Comparison of ENCODE assay signal across 8 mouse cellular contexts in the genomic region with DNA sequence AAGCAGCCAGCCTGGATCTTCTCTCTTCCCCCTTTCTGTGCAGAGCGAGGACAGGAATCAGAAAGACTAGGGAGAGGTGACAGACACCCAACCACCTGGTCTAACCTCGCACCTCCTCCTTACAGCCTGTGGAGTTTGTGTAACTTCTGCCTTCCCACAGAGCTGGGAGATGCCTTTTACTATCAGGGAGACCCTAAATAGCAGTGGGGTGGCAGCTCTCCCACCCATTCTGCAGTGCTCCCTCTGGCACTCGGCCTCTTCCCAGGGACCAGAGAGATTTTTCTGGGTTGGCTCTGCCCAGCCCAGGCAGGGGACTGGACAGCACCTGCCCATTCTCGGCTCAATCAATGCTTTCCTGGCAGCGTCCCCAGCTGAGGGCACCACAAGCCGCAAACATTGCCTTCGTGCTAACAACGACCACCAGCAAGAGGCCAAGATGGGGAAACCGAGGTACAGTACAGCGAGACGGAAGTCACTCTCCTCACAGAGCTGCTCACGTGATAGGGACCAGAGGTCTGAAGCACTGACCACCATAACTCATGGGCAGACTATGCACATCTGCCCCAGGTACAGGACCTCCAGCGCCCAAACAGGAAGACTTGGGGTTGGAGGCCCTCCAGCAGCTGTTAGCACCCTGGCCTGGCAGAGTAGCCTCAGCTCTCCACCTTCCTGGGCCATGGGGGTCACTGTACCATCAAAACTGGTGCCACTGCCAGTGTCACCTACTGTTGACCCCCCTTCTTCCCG. TPM values are rescaled to one million over a fixed set of nuclear protein-coding genes. Genes with fewer than 3 reads are reported as not detected.
DNase-seq lines count a peak whose midpoint lies in the region; ATAC-seq and TF ChIP-seq lines count a peak whose summit lies in the region.

No protein-coding gene starts in this region.

- H3K4me3 ChIP-seq in forebrain, postnatal 0 days (ENCODE audit: low read depth, low read length), result peak overlapping the region; percentile 36; the same call in 1 of the 2 replicates
- H3K4me3 ChIP-seq in limb, embryonic 15.5 days, result peak overlapping the region; percentile 45
- peak overlapping the region; percentile 49; the same call in 1 of the 2 replicates for H3K4me3 ChIP-seq in stomach, embryonic 16.5 days (replicated peaks; ENCODE audit: low read length)

- H3K27me3 ChIP-seq in forebrain, postnatal 0 days (ENCODE audit: insufficient read depth, low read length), result no peaks in the 10 kb centered on the region
- H3K27me3 ChIP-seq in limb, embryonic 15.5 days, result no peaks in the 10 kb centered on the region
- no peaks in the 10 kb centered on the region for H3K27me3 ChIP-seq in stomach, embryonic 16.5 days (ENCODE audit: control insufficient read depth, insufficient read depth, low read length)

- H3K4me1 ChIP-seq in forebrain, postnatal 0 days (ENCODE audit: insufficient read depth), result peaks cover 40% of the 10 kb centered on the region
- H3K4me1 ChIP-seq in limb, embryonic 15.5 days, result peaks cover 92% of the 10 kb centered on the region
- H3K4me1 ChIP-seq in stomach, embryonic 16.5 days (ENCODE audit: control insufficient read depth, insufficient read depth, low read length), result peaks cover 81% of the 10 kb centered on the region

- WGBS in forebrain, postnatal 0 days, result 45% methylated on average over 14 of the region's 14 CpGs
- 50% methylated on average over 14 of the region's 14 CpGs for WGBS in limb, embryonic 15.5 days
- 48% methylated on average over 13 of the region's 14 CpGs for WGBS in stomach, embryonic 16.5 days

- no peak for TF ChIP-seq CTCF in forebrain, postnatal 0 days (IDR thresholded peaks at IDR 0.05; ENCODE audit: low read depth)

- peak; percentile 46 to 50 for DNase-seq in layer of hippocampus, postnatal 10 days (ENCODE audit: low spot score in 2 of 2)
- no peak for DNase-seq in layer of hippocampus, postnatal 36 days
- DNase-seq in cerebellum, adult 9-10 months, result peak; percentile 74
- DNase-seq in forebrain, postnatal 0 days, result no peak
- no peak for DNase-seq in adrenal gland, postnatal 4 days (ENCODE audit: low spot score in 2 of 2)
- DNase-seq in spleen, postnatal 36 days (ENCODE audit: low spot score in 2 of 2), result no peak

- peak overlapping the region; percentile 83 for H3K27ac ChIP-seq in forebrain, postnatal 0 days (ENCODE audit: low read depth, low read length)
- peak overlapping the region; percentile 88 for H3K27ac ChIP-seq in limb, embryonic 15.5 days
- H3K27ac ChIP-seq in stomach, embryonic 16.5 days (ENCODE audit: low read length), result peak overlapping the region; percentile 91

- H3K4me2 ChIP-seq in forebrain, postnatal 0 days (ENCODE audit: low read depth), result peak overlapping the region; percentile 67
- peak overlapping the region; percentile 90 for H3K4me2 ChIP-seq in limb, embryonic 15.5 days
- peak overlapping the region; percentile 74 for H3K4me2 ChIP-seq in stomach, embryonic 16.5 days (ENCODE audit: low read depth, low read length)

- H3K9me3 ChIP-seq in forebrain, postnatal 0 days (ENCODE audit: low read length), result no peaks in the 10 kb centered on the region
- no peaks in the 10 kb centered on the region for H3K9me3 ChIP-seq in limb, embryonic 15.5 days
- no peaks in the 10 kb centered on the region for H3K9me3 ChIP-seq in stomach, embryonic 16.5 days (replicated peaks; ENCODE audit: control insufficient read depth, low read length)

- peak; percentile 42 for ATAC-seq in forebrain, postnatal 0 days
- 0 out of 2 replicates have a peak, but pooled peaks have one; percentile 3 for ATAC-seq in limb, embryonic 15.5 days (ENCODE audit: insufficient number of reproducible peaks, low FRiP score, low TSS enrichment, low read depth)
- no peak for ATAC-seq in stomach, embryonic 16.5 days (ENCODE audit: insufficient read depth, low FRiP score)

- peaks cover 46% of the 10 kb centered on the region for H3K36me3 ChIP-seq in forebrain, postnatal 0 days (ENCODE audit: insufficient read depth)
- H3K36me3 ChIP-seq in limb, embryonic 15.5 days, result 0 out of 2 replicates have a peak, but pooled peaks cover 7% of the 10 kb centered on the region
- no peaks in the 10 kb centered on the region for H3K36me3 ChIP-seq in stomach, embryonic 16.5 days (ENCODE audit: control insufficient read depth, insufficient read depth, low read length)

- no peak overlapping the region for H3K9ac ChIP-seq in forebrain, postnatal 0 days
- no peak overlapping the region for H3K9ac ChIP-seq in limb, embryonic 15.5 days
- peak overlapping the region; percentile 33 for H3K9ac ChIP-seq in stomach, embryonic 16.5 days (ENCODE audit: low read length)

RNA-seq across cellular contexts. Expression of gene Hdac5, which starts 10.5 kb away (rescaled TPM):
- 100 to 1,000 TPM; 164 to 207 TPM for total RNA-seq in layer of hippocampus, postnatal 10 days (2021)
- 100 to 1,000 TPM; 227 to 234 TPM for total RNA-seq in layer of hippocampus, postnatal 36 days (2021)
- 170 and 209 TPM in 2 replicates for total RNA-seq in forebrain, postnatal 0 days (2014; rRNA removed)
- 67.1 and 69.4 TPM in 2 replicates for polyA plus RNA-seq in forebrain, postnatal 0 days (2015; fragmentation: Nextera tagmentation; extraction: Ambion mirVana)
- 94.1 and 96.7 TPM in 2 replicates for polyA plus RNA-seq in limb, embryonic 15.5 days (2015; fragmentation: Nextera tagmentation; extraction: Ambion mirVana)
- 60.6 and 67.4 TPM in 2 replicates for polyA plus RNA-seq in stomach, embryonic 16.5 days (2015; fragmentation: Nextera tagmentation; extraction: Ambion mirVana)
- total RNA-seq in adrenal gland, postnatal 4 days (2021), result 100 to 1,000 TPM; 123 to 125 TPM

RNA-seq across cellular contexts. Expression of gene BC030867, which starts 29.3 kb away (rescaled TPM):
- 1 to 10 TPM in 1 of 2 experiments, under 1 TPM in 1; 0.94 to 1.0 TPM for total RNA-seq in layer of hippocampus, postnatal 10 days (2021)
- 1 to 10 TPM in 1 of 2 experiments, under 1 TPM in 1; 0.58 to 1.5 TPM for total RNA-seq in layer of hippocampus, postnatal 36 days (2021)
- total RNA-seq in forebrain, postnatal 0 days (2014; rRNA removed), result 0.62 and 1.0 TPM in 2 replicates
- polyA plus RNA-seq in forebrain, postnatal 0 days (2015; fragmentation: Nextera tagmentation; extraction: Ambion mirVana), result 1.5 and 1.6 TPM in 2 replicates
- 13.0 and 13.8 TPM in 2 replicates for polyA plus RNA-seq in limb, embryonic 15.5 days (2015; fragmentation: Nextera tagmentation; extraction: Ambion mirVana)
- 10.8 and 12.4 TPM in 2 replicates for polyA plus RNA-seq in stomach, embryonic 16.5 days (2015; fragmentation: Nextera tagmentation; extraction: Ambion mirVana)
- 1 to 10 TPM; 4.8 to 6.0 TPM for total RNA-seq in adrenal gland, postnatal 4 days (2021)

RNA-seq across cellular contexts. Expression of gene G6pc3, which starts 30.0 kb away (rescaled TPM):
- 10 to 100 TPM; 44.4 to 45.4 TPM for total RNA-seq in layer of hippocampus, postnatal 10 days (2021)
- total RNA-seq in layer of hippocampus, postnatal 36 days (2021), result 10 to 100 TPM; 52.0 to 58.5 TPM
- 27.3 and 32.1 TPM in 2 replicates for total RNA-seq in forebrain, postnatal 0 days (2014; rRNA removed)
- 27.4 and 32.0 TPM in 2 replicates for polyA plus RNA-seq in forebrain, postnatal 0 days (2015; fragmentation: Nextera tagmentation; extraction: Ambion mirVana)
- 25.1 and 27.6 TPM in 2 replicates for polyA plus RNA-seq in limb, embryonic 15.5 days (2015; fragmentation: Nextera tagmentation; extraction: Ambion mirVana)
- 28.0 and 28.7 TPM in 2 replicates for polyA plus RNA-seq in stomach, embryonic 16.5 days (2015; fragmentation: Nextera tagmentation; extraction: Ambion mirVana)
- 10 to 100 TPM; 86.3 to 93.3 TPM for total RNA-seq in adrenal gland, postnatal 4 days (2021)

RNA-seq across cellular contexts. Expression of gene Lsm12, which starts 34.3 kb away (rescaled TPM):
- 10 to 100 TPM; 73.8 to 77.8 TPM for total RNA-seq in layer of hippocampus, postnatal 10 days (2021)
- total RNA-seq in layer of hippocampus, postnatal 36 days (2021), result 10 to 100 TPM; 59.4 to 60.8 TPM
- total RNA-seq in forebrain, postnatal 0 days (2014; rRNA removed), result 76.7 and 86.4 TPM in 2 replicates
- 145 and 154 TPM in 2 replicates for polyA plus RNA-seq in forebrain, postnatal 0 days (2015; fragmentation: Nextera tagmentation; extraction: Ambion mirVana)
- 119 and 130 TPM in 2 replicates for polyA plus RNA-seq in limb, embryonic 15.5 days (2015; fragmentation: Nextera tagmentation; extraction: Ambion mirVana)
- 79.2 and 85.4 TPM in 2 replicates for polyA plus RNA-seq in stomach, embryonic 16.5 days (2015; fragmentation: Nextera tagmentation; extraction: Ambion mirVana)
- total RNA-seq in adrenal gland, postnatal 4 days (2021), result 10 to 100 TPM; 83.5 to 83.6 TPM

RNA-seq across cellular contexts. Expression of gene Asb16, which starts 49.1 kb away (rescaled TPM):
- total RNA-seq in layer of hippocampus, postnatal 10 days (2021), result under 1 TPM; 0.64 to 0.76 TPM
- 1 to 10 TPM; 1.0 to 1.2 TPM for total RNA-seq in layer of hippocampus, postnatal 36 days (2021)
- total RNA-seq in forebrain, postnatal 0 days (2014; rRNA removed), result 0.54 and 1.4 TPM in 2 replicates
- 0.11 TPM in 1 of 2 replicates, not detected in the other for polyA plus RNA-seq in forebrain, postnatal 0 days (2015; fragmentation: Nextera tagmentation; extraction: Ambion mirVana)
- 0.20 and 0.24 TPM in 2 replicates for polyA plus RNA-seq in limb, embryonic 15.5 days (2015; fragmentation: Nextera tagmentation; extraction: Ambion mirVana)
- polyA plus RNA-seq in stomach, embryonic 16.5 days (2015; fragmentation: Nextera tagmentation; extraction: Ambion mirVana), result 0.12 TPM in 1 of 2 replicates, not detected in the other
- under 1 TPM; 0.53 to 0.79 TPM for total RNA-seq in adrenal gland, postnatal 4 days (2021)

Comparison
In these comparisons a context has a peak if more than half of its experiments do, and no peak if none do; other contexts are left out.
1. DNase-seq: peak in layer of hippocampus, postnatal 10 days (2 of 2) and cerebellum, adult 9-10 months (single experiment); none in layer of hippocampus, postnatal 36 days (0 of 2), forebrain, postnatal 0 days (single experiment), adrenal gland, postnatal 4 days (0 of 2) and spleen, postnatal 36 days (0 of 2).
2. Peak in every context shown above with its lines, with median percentiles within 50 percentile points of each other: H3K27ac ChIP-seq, H3K4me2 ChIP-seq and H3K4me3 ChIP-seq.